Mouse (Mus musculus): ENCODE data around the gene Pced1b. TPM values are rescaled to one million over a fixed set of nuclear protein-coding genes. Genes with fewer than 3 reads are reported as not detected.
"Not testable (repeated sequence)": the region's sequence is repeated elsewhere in the genome, so short reads cannot be mapped to it uniquely, and the experiment has no call there.

Gene Pced1b
- total RNA-seq (2021), result 1 to 10 TPM; 6.3 TPM
- long read RNA-seq, experiment 1, result 0 reads
- long read RNA-seq, experiment 2, result 0 reads

- intact Hi-C loops (cut with DNase I), result loop anchor here (5.0 kb wide), 3 partner anchors 70 to 415 kb away; no protein-coding TSS in a partner anchor
- peak within 1 kb of the TSS; percentile 80 for H3K27ac ChIP-seq
- peak; percentile 1; the same call in 1 of the 2 replicates for TF ChIP-seq CTCF (IDR thresholded peaks at IDR 0.05)
- DNase-seq (ENCODE audit: extremely low spot score in 1 of 2, low spot score in 2 of 2), result peak; percentile 56 to 59
- H3K4me3 ChIP-seq, result peak within 1 kb of the TSS; percentile 80
Observed at GRCm38 (mm10) chr15:97246911-97247790, at the start of gene Pced1b, which contains the start of gene Amigo2. TSS of gene Pced1b (plus strand) at chr15:97247107. TSS of gene Amigo2 (minus strand) at chr15:97247287.

DNA sequence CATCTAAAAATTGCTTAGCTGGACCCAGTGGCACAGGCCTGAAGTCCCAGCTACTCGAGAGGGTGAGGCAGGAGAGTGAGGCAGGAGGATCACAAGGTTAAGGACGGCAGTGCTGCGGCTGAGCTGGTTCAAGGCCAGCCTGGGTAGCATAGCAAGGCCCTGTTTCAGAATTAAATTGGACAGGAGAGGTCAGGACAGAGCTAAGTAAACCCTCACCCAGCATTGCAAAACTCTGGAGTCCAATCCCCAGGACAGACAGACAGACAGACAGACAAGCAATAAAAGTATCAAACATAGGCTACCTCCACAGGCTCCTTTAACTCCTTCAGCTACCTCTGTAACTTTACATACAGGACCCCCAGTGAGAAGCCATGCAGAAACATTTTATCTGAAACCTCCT is 42.0 kb upstream of the Pced1b start:
- intact Hi-C loops (cut with DNase I), result no loop called here
- DNase-seq (ENCODE audit: extremely low spot score in 1 of 2, low spot score in 2 of 2), result no peak
- no peak overlapping the region for H3K27ac ChIP-seq
- no peak for TF ChIP-seq CTCF (IDR thresholded peaks at IDR 0.05)
- no peak overlapping the region for H3K4me3 ChIP-seq

- Histone ChIP-seq H3K4me3 (no peak overlapping the region), H3K27ac (no peak overlapping the region)
- intact Hi-C loops (cut with DNase I), result no loop called here
- no peak for TF ChIP-seq CTCF (IDR thresholded peaks at IDR 0.05)
- DNase-seq (ENCODE audit: extremely low spot score in 1 of 2, low spot score in 2 of 2), result no peak
Observed at GRCm38 (mm10) chr15:97205776-97206175, 41.1 kb upstream of the Pced1b start.

DNA sequence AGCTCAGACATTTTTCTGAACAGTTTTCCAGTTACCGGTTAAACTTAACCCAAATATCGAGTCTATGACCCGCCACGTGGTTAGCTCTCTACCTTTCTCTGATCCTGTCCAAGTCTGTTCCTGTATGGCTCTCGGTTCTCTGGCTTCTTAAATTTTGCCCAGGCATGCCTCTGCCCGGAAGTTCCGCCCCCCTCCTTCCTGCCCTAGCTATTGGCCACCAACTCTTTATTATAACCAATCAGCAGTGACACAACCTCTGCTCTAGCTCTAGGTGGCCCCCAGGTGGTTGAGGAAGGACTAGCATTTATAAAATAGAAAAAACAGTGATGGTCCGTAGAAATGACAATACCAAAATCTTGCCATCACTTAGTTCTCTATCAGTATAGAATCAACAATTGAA is 40.4 kb upstream of the Pced1b start:
- no peak; the same call in 1 of the 2 replicates for TF ChIP-seq CTCF (IDR thresholded peaks at IDR 0.05)
- no peak for DNase-seq (ENCODE audit: extremely low spot score in 1 of 2, low spot score in 2 of 2)
- Histone ChIP-seq H3K4me3 (no peak overlapping the region), H3K27ac (no peak overlapping the region)
- intact Hi-C loops (cut with DNase I), result no loop called here

- H3K27ac ChIP-seq; intact Hi-C loops (cut with DNase I); DNase-seq (ENCODE audit: extremely low spot score in 1 of 2, low spot score in 2 of 2); H3K4me3 ChIP-seq: not testable (repeated sequence)
Observed at GRCm38 (mm10) chr15:97209754-97210153, 37.2 kb upstream of the Pced1b start.

DNA sequence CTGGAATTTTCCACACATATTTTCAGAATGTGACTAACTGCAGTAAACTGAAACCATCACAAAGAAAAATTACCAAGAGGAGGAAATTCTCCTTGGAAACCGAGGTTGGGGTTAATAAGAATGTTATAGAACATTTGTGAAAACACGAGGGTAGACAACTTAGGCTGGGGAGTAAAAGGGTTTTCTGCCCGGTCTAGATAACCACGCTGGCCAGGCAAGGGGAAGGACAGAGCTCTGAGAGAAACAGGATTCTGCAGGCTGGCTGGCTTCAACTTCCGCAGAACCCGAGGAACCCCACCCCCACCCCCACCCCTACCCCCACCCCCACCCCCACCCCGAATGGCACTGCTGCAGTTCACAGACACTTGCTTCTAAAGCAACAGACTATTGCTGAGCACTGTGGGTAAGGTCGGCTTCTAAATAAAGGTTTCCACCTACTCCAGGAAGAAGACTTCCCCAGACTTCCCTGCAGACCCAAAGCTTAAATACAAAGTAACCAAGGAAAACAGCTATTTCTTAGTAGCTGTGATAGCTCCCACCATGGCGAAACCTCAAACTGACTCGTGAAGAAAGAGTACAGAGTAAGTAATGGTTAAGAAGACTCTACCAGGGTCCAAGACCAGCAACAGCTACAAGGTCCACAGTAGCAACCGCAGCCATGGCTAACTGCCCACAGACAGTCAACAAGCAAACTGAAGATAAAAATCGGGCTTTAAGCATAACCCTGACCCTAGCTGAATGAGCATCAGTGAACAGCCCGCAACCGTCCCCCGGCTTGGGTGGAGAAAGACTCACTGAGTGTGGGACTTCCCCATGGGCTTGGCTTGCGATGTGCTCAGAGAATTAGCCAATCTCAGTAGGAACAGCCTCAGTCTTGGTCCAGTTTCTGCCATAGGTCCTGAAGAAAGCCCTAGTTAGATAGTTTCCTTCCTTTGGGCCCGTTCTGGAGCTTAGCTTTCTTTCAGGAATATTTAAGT is 34.1 kb upstream of the Pced1b start:
- DNase-seq (ENCODE audit: extremely low spot score in 1 of 2, low spot score in 2 of 2), result no peak
- no peak for TF ChIP-seq CTCF (IDR thresholded peaks at IDR 0.05)
- H3K4me3 ChIP-seq, result no peak overlapping the region
- H3K27ac ChIP-seq, result no peak overlapping the region
- intact Hi-C loops (cut with DNase I), result no loop called here

GRCm38 (mm10) chr15:97216843-97217242 is 30.1 kb upstream of the Pced1b start:
- no peak for TF ChIP-seq CTCF (IDR thresholded peaks at IDR 0.05)
- intact Hi-C loops (cut with DNase I), result no loop called here
- DNase-seq (ENCODE audit: extremely low spot score in 1 of 2, low spot score in 2 of 2), result no peak
- Histone ChIP-seq H3K27ac (no peak overlapping the region), H3K4me3 (no peak overlapping the region)

DNA sequence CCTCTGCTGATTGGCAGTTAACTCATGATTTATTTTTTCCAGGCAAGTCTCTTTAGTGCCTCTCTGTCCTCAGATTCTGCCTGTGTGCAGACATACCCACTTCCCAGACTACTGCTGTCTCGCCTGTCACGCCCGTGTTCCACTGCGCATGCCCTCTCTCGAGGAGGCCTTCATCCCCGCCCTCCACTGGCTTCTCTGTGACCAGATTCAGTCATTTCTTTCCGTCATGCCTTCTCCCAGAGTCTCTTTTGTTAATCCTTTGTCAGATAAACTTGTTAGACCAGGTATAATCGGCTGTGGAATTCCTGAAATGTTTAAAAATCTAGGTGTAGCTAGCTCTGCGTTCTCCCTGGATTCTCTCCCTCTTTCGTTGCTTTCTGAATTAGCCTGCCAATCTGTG is 23.5 kb upstream of the Pced1b start:
- Histone ChIP-seq H3K4me3 (no peak overlapping the region), H3K27ac (no peak overlapping the region)
- intact Hi-C loops (cut with DNase I), result no loop called here
- no peak for TF ChIP-seq CTCF (IDR thresholded peaks at IDR 0.05)
- no peak for DNase-seq (ENCODE audit: extremely low spot score in 1 of 2, low spot score in 2 of 2)

- no peak overlapping the region for H3K27ac ChIP-seq
- intact Hi-C loops (cut with DNase I), result no loop called here
- no peak overlapping the region for H3K4me3 ChIP-seq
- DNase-seq (ENCODE audit: extremely low spot score in 1 of 2, low spot score in 2 of 2), result no peak
- TF ChIP-seq CTCF (IDR thresholded peaks at IDR 0.05), result no peak
Observed at GRCm38 (mm10) chr15:97224003-97224402, 22.9 kb upstream of the Pced1b start.

- intact Hi-C loops (cut with DNase I), result no loop called here
- DNase-seq (ENCODE audit: extremely low spot score in 1 of 2, low spot score in 2 of 2), result no peak
- Histone ChIP-seq H3K27ac (no peak overlapping the region), H3K4me3 (no peak overlapping the region)
- TF ChIP-seq CTCF (IDR thresholded peaks at IDR 0.05), result no peak
Observed at GRCm38 (mm10) chr15:97229494-97230077, 17.3 kb upstream of the Pced1b start.

GRCm38 (mm10) chr15:97234076-97234475 is 12.8 kb upstream of the Pced1b start:
- intact Hi-C loops (cut with DNase I), result no loop called here
- TF ChIP-seq CTCF (IDR thresholded peaks at IDR 0.05), result no peak
- no peak overlapping the region for H3K27ac ChIP-seq
- DNase-seq (ENCODE audit: extremely low spot score in 1 of 2, low spot score in 2 of 2), result no peak
- H3K4me3 ChIP-seq, result no peak overlapping the region

Data from left cerebral cortex, adult 2 months (tissue).